Mouse (Mus musculus): ENCODE data around the gene Chrng. TPM values are rescaled to one million over a fixed set of nuclear protein-coding genes. Genes with fewer than 3 reads are reported as not detected.

Chrng gene
- not detected in 2 replicates for polyA plus RNA-seq (2012; ENCODE audit: insufficient read depth, insufficient read length, missing spikeins)

- TF ChIP-seq CTCF (IDR thresholded peaks at IDR 0.05; ENCODE audit: low read depth, low read length) (no peak), POLR2A (IDR thresholded peaks at IDR 0.05; ENCODE audit: borderline replicate concordance, low read depth, low read length) (no peak)
- Histone ChIP-seq H3K4me1 (ENCODE audit: control insufficient read depth, insufficient read depth, low read length) (peaks cover 21% of the 10 kb centered on the region), H3K27ac (ENCODE audit: insufficient read depth, low read depth, low read length) (no peak within 1 kb of the TSS), H3K4me3 (ENCODE audit: insufficient read depth, low read length) (no peak within 1 kb of the TSS)
Measured at GRCm38 (mm10) chr1:87204465-87204864, at the start of gene Chrng. Gene Chrng (plus strand): TSS chr1:87204657.

- H3K27ac ChIP-seq (ENCODE audit: insufficient read depth, low read depth, low read length) = no peak overlapping the region
- no peak for TF ChIP-seq POLR2A (IDR thresholded peaks at IDR 0.05; ENCODE audit: borderline replicate concordance, low read depth, low read length)
- TF ChIP-seq CTCF (IDR thresholded peaks at IDR 0.05; ENCODE audit: low read depth, low read length) = no peak
- H3K4me3 ChIP-seq (ENCODE audit: insufficient read depth, low read length) = no peak overlapping the region
- H3K4me1 ChIP-seq (ENCODE audit: control insufficient read depth, insufficient read depth, low read length) = no peaks in the 10 kb centered on the region
Measured at GRCm38 (mm10) chr1:87155531-87156198, 48.8 kb upstream of the Chrng start.

DNA sequence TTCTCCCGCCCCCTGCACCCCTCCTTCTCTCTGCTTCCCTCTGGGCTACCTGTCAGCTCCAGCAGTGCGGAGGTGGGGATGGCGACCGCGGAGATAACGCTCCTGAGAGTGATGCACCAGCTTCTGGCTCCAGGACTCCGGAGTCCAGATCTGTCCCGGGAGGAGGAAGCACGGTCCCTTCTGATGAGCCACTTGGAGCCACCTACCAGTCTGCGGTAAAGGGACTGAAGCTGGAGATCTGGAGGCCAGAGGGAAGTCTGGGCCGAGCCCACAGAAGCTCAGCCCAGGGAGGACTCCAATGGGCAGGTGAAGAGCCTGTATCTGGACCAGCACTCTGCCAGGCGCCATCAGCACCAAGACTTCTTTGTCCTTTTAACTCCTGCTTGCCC, 48.3 kb upstream of the Chrng start, which contains the start of gene Ecel1:
TSS of gene Ecel1 (minus strand) at position 323 of the 389 bp plus-strand sequence.
- H3K4me3 ChIP-seq (ENCODE audit: insufficient read depth, low read length) = no peak within 1 kb of the TSS
- TF ChIP-seq POLR2A (IDR thresholded peaks at IDR 0.05; ENCODE audit: borderline replicate concordance, low read depth, low read length) (no peak), CTCF (IDR thresholded peaks at IDR 0.05; ENCODE audit: low read depth, low read length) (no peak)
- H3K27ac ChIP-seq (ENCODE audit: insufficient read depth, low read depth, low read length) = no peak within 1 kb of the TSS
- H3K4me1 ChIP-seq (ENCODE audit: control insufficient read depth, insufficient read depth, low read length) = no peaks in the 10 kb centered on the region

- no peaks in the 10 kb centered on the region for H3K4me1 ChIP-seq (ENCODE audit: control insufficient read depth, insufficient read depth, low read length)
- no peak for TF ChIP-seq CTCF (IDR thresholded peaks at IDR 0.05; ENCODE audit: low read depth, low read length)
- H3K4me3 ChIP-seq (ENCODE audit: insufficient read depth, low read length) = no peak overlapping the region
- no peak overlapping the region for H3K27ac ChIP-seq (ENCODE audit: insufficient read depth, low read depth, low read length)
Measured at GRCm38 (mm10) chr1:87159396-87159795, 45.1 kb upstream of the Chrng start.

DNA sequence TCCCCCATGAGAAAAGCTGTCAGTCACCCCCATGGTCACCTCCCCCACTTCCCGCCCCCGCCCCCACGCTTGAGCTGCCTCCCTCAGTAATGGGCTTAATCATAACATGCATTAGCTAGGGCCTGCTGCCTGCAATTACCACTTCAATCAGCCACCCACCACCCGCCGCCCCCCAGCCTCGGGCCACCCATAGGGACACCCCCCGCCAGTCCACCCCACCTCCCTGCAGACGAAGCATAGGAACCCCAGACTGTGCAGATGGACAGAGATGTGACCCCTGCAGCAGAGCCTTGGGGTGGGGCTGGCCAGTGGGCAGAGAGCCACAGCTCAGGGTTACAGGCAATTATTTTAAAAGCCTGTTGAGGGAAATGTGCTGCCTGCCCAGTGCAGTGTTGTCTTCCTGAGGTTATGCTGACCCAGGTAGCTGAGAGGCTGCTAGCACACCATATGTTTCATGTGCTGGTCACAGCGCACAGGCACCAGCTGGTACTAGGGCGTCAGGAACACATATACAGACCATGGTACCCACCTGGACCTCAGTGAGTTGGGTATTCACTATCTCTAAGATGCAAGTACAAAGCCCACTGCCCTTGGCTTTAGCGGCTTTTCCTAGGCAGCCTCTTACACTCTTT, 40.2 kb upstream of the Chrng start:
- TF ChIP-seq POLR2A (IDR thresholded peaks at IDR 0.05; ENCODE audit: borderline replicate concordance, low read depth, low read length) = no peak
- TF ChIP-seq CTCF (IDR thresholded peaks at IDR 0.05; ENCODE audit: low read depth, low read length) = no peak
- Histone ChIP-seq H3K27ac (ENCODE audit: insufficient read depth, low read depth, low read length) (no peak overlapping the region), H3K4me3 (ENCODE audit: insufficient read depth, low read length) (no peak overlapping the region), H3K4me1 (ENCODE audit: control insufficient read depth, insufficient read depth, low read length) (no peaks in the 10 kb centered on the region)

- Histone ChIP-seq H3K27ac (ENCODE audit: insufficient read depth, low read depth, low read length) (no peak overlapping the region), H3K4me1 (ENCODE audit: control insufficient read depth, insufficient read depth, low read length) (no peaks in the 10 kb centered on the region), H3K4me3 (ENCODE audit: insufficient read depth, low read length) (no peak overlapping the region)
- TF ChIP-seq POLR2A (IDR thresholded peaks at IDR 0.05; ENCODE audit: borderline replicate concordance, low read depth, low read length) = no peak
- TF ChIP-seq CTCF (IDR thresholded peaks at IDR 0.05; ENCODE audit: low read depth, low read length) = no peak
Measured at GRCm38 (mm10) chr1:87164796-87165184, 39.7 kb upstream of the Chrng start.

DNA sequence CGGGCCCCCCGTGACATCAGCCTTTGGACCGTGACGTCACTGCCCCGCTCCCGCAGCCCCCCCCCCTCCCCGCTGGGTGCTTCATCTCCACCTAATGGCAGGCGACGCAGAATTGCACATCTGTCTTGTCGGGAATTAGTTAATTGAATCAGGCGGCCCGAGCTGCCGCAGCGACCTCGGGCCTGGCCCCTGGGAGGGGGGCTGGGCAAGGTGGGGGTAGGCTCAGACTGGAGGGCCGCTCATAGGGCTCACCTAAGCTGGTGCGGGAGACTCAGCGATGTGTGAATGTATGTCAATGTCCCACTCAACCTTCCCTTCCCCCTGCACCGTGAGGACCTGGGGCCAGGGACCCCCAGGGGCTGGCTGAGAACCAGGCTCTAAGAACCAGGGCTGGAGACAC, 34.0 kb upstream of the Chrng start:
- no peak overlapping the region for H3K4me3 ChIP-seq (ENCODE audit: insufficient read depth, low read length)
- no peak for TF ChIP-seq CTCF (IDR thresholded peaks at IDR 0.05; ENCODE audit: low read depth, low read length)
- TF ChIP-seq POLR2A (IDR thresholded peaks at IDR 0.05; ENCODE audit: borderline replicate concordance, low read depth, low read length) = no peak
- H3K27ac ChIP-seq (ENCODE audit: insufficient read depth, low read depth, low read length) = no peak overlapping the region
- H3K4me1 ChIP-seq (ENCODE audit: control insufficient read depth, insufficient read depth, low read length) = 0 out of 2 replicates have a peak, but pooled peaks cover under 1% of the 10 kb centered on the region

- H3K4me1 ChIP-seq (ENCODE audit: control insufficient read depth, insufficient read depth, low read length) = 0 out of 2 replicates have a peak, but pooled peaks cover 3% of the 10 kb centered on the region
- H3K4me3 ChIP-seq (ENCODE audit: insufficient read depth, low read length) = no peak overlapping the region
- H3K27ac ChIP-seq (ENCODE audit: insufficient read depth, low read depth, low read length) = no peak overlapping the region
- TF ChIP-seq POLR2A (IDR thresholded peaks at IDR 0.05; ENCODE audit: borderline replicate concordance, low read depth, low read length) (no peak), CTCF (IDR thresholded peaks at IDR 0.05; ENCODE audit: low read depth, low read length) (no peak)
Measured at GRCm38 (mm10) chr1:87171312-87171711, 33.1 kb upstream of the Chrng start.

DNA sequence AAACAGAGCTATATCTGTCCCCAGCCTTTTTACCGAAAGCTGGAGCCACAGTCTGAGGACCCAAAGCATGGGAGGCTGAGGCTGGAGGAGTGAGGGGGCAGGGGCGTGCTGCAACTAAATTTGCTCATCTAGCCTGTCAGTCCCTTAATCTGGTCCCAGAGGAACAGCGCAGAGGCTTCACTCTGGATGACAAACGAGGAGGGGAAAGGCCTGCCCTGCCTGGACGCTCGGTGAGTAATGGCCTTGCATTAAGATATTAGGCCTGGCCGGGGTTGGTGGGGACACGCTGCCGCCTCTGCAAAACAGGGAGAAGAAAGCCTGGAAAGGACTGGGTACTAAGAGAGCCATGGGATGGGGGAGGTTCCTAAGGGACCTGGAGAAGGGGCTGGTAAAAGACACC, 32.1 kb upstream of the Chrng start:
- 0 out of 2 replicates have a peak, but pooled peaks cover 3% of the 10 kb centered on the region for H3K4me1 ChIP-seq (ENCODE audit: control insufficient read depth, insufficient read depth, low read length)
- no peak overlapping the region for H3K27ac ChIP-seq (ENCODE audit: insufficient read depth, low read depth, low read length)
- H3K4me3 ChIP-seq (ENCODE audit: insufficient read depth, low read length) = no peak overlapping the region
- TF ChIP-seq POLR2A (IDR thresholded peaks at IDR 0.05; ENCODE audit: borderline replicate concordance, low read depth, low read length) = no peak
- TF ChIP-seq CTCF (IDR thresholded peaks at IDR 0.05; ENCODE audit: low read depth, low read length) = no peak
